Mouse (Mus musculus) megakaryocyte progenitor cell, adult 5-6 weeks (primary cell): ENCODE data around the gene Klhl2. TPM values are rescaled to one million over a fixed set of nuclear protein-coding genes. Genes with fewer than 3 reads are reported as not detected.

ENCODE experiments used
- ATAC-seq: replicated peaks from 2 replicates; pipeline ENCODE4 v1.8.0; 2016; ENCODE audit warnings: mild to moderate bottlenecking, moderate TSS enrichment, inconsistent platforms; ENCODE audit not compliant: poor library complexity
- total RNA-seq, 2 experiments: library from RNA; stranded (forward) in 1 of 2; stranded (reverse) in 1 of 2; fragments of 157-497, 149-512 nt in 1 of 2; fragments of 200-1000 nt in 1 of 2; gene quantifications; 2 replicates each; pipeline versions ENCODE4 v1.2.3 to v1.2.4; 2015 to 2017

The Klhl2 gene
- total RNA-seq (2015) (10.3 and 13.7 TPM in 2 replicates), total RNA-seq (2017) (13.5 and 13.9 TPM in 2 replicates)

DNA sequence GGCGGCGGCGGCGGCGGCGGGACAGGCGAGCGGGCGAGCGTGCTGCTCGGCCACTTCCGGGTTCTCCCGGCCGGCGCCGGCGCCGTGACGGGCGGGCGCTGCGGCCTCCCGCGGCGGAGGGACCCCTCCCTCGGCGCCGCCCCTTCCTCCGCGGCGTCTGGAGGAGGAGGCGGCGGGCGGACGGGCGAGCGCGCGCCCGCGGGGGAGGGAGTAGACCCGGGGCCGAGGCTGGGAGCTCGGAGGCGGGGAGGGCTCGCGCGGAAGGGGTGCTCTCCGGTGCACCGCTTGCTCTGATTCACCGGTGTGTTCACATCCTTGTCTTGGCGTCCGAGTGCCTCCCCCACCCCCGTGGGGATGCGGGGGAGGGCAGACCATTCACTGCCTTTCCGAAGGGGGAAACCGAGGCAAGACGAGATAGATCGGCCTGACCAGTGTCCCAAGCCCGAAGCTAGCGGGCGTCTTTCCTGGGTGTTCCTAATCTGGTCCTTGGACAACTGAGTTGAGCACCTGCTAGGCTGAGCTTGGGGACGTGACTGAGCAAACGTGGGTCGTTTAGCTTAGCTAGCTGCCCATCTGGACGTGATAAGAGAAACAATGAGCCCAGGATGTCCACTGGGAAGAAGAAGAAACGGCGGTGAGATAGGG lies at the start of gene Klhl2:
Klhl2 (minus strand) TSS at position 121 of the 645 bp plus-strand sequence.
- ATAC-seq, result peak; percentile 80

DNA sequence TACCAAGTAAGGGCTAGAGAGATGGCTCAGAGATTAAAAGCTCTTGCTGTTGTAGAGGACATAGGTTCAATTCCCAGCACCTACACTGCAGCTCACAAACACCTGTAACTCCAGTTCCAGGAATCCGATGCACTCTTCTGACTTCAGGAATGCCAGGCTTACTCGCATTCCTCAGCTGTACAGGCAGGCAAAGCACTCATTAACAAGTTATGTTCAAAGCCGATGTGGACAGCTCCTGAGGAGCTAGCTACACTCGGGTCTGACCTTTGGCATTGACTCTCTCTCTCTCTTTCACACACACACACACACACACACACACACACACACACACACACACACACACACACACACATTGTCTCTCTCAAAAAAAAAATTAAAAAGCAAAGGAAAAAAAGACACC lies 48.9 kb upstream of the Klhl2 start:
- no peak for ATAC-seq

DNA sequence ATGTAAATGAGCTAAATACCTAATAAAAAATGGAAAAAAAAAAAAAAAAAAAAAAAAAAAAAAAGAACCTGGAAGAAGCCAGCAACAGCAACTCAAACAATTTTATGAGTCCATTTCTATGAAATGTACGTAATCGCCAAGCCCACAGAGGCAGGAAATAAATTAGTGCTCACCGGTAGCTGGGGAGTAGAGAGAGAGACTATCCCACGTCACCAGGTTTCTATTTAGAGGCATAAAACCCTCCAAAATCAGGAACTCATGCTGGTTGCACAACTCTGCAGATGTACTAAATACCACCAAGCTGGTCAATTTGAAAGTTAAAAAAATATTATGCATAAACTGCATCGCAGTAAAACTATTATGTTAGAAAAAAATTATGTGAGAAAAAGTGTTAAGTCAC lies 46.9 kb upstream of the Klhl2 start:
- ATAC-seq, result peak; percentile 100

DNA sequence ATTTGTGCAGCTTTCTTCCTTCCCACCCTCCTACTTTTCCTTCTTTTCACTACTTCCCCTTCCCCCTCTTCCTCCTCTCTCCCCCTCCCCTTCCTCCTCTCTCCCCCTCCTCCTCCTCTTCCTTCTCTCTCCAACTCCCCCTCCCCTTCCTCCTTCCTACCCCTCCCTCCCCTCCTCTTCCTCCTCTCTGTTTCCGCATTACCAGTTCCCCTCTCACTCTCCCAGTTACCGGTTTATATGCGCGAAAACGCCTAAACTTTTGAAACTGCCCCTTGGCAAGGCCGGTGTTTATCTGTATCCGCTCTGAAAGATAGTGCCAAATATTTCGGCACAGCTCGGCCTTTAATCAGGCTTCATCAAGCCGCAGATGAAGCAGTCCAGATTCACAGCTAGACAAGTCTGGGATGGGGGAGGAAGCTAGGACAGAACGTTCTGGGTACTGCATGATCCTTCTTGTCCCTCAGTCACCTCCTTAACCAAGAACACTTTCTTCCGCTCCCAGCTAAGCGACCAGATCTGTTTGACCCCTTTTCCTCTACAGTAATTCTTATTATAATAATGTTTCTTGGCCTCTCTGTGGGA lies 30.9 kb upstream of the Klhl2 start:
- ATAC-seq, result peak; percentile 58

DNA sequence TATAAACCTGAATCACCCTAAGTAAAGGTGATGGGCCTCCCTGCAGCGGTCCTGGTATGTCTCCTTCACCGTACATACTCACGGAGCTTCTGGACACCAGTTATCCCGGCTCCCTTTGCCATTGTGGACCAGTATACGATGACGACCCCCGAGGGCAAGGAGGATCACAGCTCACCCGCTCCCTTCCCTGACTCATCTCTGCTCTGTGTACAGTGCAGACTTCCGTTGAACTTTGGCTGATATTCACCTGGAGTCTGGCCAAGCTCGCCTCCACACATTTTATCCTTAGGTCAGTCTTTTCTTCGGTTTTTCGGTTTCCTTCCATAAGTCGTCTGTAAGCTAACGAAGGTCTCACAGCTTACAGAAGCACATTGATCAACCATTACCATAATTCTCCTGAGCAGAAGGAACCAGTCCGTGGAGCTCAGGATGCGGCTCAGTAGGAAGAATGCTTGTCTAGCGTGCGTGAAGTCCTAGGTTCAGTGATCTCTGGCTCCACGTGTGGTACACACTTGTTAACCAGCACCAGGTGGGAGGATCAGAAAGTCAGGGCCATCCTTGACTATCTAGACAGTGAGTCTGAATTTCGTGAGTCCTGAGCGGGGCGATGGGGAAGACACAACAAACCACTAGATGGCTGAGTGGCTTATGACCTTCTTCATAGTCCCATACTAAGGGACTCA lies 28.0 kb upstream of the Klhl2 start:
- no peak for ATAC-seq

DNA sequence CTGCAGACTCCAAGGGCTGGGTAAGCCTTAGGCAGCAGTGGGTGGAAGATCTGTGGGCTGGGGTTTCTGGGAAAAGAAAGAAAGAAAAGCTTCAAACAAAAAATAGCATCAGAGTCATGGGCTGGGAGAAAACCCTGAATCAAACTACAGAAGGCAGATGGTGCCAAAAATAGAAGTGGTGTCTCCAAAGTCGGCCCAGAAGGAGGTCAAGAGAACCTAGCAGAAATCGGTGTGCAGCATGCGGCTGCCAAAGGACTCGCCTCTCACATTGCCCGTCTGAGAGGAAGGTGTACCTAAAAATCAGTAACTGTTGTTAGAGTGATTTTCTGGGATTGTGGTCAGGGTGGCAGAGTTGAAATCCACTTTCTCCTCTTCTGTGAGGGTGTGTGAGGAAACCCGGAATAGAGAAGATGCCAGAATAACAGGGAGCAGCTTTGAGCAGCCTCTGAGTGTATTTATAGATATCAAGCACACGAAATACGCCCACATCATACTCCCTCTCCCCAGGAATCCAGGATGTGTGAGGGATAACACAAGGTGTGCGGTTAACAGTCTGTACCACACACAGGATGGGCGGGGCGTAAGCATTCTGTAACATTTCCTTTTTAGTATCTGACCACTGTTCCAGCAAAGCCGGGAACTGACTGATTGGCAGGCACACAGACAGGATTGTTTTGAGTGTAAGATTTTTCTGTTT lies 21.8 kb upstream of the Klhl2 start:
- peak; percentile 97 for ATAC-seq

DNA sequence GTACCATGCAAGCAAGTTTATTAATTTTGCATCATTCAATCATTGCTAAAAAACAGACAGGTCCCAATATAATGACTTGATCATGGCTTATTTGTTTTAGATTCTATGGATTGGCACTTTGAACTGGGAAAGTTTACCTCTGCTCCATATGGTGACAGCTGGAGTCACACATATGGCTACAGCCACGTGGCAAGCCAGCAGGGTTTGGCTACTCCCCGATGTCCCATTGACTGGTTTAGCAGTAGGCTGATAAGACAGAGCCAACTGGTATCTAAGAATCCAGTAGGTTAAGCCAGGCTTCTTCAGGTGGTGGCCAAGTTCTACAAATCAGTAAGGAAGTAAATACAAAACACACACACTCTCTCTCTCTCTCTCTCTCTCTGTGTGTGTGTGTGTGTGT lies 20.4 kb upstream of the Klhl2 start:
- no peak for ATAC-seq

DNA sequence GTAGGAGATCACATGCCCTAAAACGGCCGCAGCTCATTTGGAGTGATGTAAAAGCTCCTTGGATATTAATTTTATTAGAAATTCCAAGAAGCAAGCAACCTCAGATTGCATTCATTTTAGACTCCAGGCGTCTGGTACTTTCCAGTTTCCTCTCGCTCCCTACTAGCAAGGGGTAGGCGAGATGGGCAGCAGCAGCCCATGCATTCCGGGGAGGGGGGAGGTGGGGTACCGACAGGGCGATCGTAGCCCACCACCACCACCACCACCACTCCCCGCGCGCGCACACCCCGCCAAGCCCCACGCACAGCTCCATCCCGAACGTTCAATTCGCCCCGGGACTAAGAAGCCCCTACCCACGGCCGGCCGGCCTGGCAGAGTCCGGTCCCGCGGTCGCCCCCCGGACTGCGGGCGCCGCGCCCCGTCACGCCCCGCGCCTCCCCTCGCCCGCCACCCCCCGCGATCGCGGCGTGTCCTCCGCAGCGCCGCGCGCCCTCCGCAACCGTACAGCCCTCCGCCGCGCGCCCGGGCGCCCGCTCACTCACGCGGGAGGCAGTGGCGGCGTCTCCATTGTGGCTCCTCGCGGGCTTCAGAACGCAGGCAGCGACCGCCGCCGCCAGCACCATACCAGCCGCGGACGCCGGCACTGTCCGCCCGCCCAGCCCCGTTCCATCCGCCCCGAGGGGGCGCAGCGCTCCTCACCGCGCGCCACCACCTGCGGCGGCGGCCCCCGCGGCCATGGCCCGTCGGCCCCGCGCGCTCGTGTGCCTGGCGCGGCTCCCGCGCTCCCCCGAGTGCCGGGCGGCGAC lies 523 bp downstream of the Klhl2 start:
- ATAC-seq, result peak; percentile 38

DNA sequence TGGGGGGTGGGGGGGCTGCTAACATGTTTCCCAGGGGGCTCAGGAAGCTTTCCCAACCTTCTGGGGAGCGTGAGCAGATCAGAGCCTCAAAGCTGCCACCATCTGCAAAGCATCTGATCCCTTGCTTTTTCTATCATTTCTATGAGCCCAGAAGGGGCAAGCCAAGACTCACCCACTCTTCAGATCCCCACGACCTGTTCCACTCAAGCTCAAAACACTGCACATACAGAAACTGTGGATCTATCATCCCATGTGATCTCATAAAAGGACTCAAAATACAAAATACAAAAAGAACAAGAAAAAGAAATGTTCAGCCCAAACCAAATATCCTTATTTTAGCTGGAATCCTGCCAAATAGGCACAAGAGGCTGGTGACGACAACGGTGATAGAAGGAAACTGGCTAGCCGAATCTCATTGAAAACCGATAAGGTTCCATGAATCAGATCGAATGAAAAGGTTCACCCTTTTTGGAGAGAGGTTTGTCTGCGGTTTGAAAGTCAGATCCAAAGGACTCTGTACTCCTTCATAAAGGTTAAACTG lies 1.5 kb downstream of the Klhl2 start:
- ATAC-seq, result no peak

DNA sequence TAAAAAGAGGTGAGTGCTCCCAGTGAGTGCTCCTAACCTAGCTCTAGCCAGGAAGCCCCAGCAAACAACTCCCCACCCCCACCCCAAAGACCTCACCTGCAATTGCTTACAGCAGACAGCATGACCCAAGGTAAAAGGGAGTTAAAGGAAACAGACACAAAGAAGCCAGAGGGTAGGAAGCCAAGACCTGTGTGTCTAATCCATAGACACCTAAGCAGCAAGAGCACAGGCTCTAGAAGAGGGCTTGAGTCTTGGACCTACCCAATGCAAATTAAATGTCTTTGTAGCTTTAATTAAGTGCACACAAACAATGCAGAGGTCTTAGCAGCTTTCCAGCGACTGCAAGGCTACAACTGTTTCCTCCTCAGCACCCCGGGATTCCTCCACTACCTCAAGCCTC lies 2.2 kb downstream of the Klhl2 start:
- ATAC-seq, result no peak

DNA sequence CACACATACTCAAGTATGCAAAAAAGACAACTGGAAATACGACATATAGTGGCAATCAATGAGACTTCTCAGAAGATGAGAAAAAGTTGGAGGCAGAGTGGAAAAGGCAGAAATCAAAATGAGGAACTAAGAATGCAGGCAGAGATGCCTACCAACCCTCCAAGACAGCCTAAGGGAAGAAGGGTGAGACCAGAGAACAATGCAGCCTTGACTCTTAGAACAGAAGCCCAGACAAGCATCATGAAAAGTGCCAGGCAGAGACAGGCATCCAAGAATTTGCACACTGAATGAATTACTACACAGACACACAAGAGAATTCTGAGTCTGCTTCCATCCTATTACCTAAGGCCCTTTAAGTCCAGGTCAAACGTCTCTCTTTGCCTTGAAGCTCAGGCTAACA lies 2.6 kb downstream of the Klhl2 start:
- ATAC-seq, result peak; percentile 42

DNA sequence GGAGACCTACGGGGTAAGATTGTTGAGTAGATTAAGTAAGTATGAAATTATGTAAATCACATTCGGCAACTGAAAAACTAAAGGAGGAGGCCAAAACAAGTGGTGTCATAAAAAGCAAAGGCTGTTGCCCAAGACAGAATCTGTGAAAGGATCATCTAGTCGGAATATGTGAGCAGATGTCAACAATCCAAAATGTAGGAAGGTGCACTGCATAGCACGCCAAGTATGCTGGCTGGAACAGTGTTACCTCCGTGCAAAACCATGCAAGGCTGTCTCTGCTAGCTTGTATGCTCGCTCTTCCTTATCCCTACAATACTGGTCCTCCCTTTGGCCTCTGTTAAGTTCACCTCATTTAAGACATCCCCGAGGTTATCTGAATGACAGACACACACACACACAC lies 4.5 kb downstream of the Klhl2 start:
- ATAC-seq, result no peak

DNA sequence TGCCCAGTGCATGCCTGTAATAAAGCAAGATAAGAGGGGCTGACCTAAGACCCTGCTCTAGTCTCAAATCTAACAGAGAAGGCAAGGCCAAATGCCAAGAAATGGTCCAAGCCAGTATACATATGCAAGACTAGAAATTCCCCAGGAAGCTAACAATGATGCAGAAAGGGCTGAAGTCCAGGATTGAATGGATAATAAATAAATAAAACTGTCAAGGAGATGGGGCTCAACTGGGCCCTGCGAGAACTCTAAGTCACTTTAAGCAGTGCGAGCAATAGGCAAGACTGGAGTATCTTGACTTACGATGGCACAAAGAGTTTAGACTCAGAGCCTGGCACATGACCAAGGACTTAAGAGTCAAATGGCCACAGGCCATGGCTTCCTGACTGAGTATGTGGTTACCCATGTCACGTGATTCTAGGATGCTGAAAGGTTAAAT lies 5.8 kb downstream of the Klhl2 start:
- ATAC-seq, result no peak

DNA sequence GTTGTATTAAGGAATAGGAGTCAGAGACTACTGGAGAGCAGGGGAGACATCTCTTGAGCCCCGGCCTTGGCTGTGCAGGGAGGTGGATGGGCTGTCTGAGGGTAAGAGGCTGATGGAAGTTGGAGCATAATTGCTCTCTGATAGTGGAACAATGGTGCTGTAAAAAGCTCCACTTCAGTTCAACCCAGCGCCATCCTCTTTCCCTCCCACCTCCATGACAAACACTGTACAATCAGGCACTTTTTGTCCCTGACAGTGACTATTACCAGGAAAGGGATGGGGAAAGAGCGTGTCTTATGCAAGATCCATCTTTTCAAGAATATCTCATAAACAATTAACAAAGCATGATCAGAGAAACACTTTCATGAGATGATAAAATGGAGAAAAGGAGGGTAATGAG lies 6.6 kb downstream of the Klhl2 start:
- no peak for ATAC-seq

DNA sequence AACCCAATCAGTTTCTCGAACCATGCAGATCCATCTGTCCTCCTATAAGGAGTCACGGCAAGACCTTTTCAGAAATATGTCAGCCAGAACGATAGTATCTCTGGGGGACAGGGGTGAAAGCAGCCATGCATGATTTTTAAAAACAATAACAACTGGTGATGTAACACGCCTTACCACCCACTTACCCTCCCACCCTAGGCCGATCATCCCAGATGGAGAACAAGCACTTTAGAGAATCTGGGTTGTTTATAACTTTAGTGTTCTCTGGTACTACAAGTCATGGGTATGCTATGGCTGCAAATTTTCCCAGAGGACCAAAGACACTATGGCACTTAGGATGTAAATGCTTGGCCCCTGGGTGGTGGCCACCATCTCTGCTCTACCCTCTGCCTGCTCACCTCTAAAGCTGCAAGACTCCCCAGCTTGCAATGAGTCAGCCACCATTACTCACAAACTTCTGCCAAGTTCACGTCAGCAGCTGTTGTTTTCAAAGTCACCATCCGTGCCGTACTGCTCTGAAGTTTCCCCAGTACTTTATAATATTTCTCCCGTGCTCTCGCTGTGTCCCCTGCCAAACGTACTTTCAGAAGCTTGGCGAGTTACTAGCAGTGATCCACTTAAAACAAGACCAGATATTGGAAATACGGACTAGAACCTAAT lies 7.9 kb downstream of the Klhl2 start:
- no peak for ATAC-seq

DNA sequence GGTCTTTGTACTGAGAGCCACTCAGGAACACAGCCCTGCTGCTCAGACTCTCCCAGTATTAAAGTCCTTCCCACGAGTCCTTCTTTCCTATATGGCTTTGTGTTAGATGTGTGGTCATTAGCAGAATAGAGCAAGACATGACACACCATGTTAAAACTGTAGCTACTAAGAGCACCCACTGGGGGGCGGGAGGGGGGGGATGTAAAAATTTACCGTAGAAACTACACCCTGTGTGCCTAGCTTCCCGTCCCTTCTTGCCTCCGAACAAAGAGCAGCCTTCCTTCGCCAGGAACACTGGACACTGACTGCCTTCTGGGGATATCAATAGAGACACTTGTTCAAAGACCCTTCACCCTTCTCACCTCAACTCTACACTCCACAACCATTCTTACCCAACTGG lies 10.2 kb downstream of the Klhl2 start:
- 0 out of 2 replicates have a peak, but pooled peaks have one; percentile 34 for ATAC-seq

DNA sequence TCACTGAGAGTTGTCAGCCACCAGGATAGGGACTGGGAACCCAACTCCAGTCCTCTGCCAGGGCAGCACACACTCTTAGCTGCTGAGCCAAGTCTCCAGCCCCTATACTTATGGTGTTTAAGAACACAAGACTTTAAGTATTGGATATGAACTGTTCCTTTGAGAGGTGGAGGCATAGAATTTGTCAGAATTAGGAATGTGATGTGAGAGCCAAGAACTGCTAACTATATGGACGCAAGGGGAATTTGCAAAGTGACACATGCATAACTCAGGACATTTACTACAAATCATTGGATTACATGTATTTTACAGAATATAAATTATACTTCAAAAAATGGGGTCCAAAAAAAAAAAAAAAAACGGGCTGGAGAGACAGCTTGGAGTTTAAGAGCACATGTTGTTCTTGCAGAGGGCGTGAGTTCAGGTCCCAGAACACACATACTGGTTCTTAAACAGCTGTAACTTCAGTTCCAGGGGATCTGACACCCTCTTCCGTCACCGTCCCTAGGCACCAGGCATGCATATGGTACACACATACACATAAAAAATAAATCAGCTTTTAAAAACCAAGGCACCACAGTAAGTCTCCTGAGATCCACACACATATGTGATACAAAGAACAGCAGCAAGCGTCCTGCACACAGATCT lies 14.2 kb downstream of the Klhl2 start:
- no peak for ATAC-seq

DNA sequence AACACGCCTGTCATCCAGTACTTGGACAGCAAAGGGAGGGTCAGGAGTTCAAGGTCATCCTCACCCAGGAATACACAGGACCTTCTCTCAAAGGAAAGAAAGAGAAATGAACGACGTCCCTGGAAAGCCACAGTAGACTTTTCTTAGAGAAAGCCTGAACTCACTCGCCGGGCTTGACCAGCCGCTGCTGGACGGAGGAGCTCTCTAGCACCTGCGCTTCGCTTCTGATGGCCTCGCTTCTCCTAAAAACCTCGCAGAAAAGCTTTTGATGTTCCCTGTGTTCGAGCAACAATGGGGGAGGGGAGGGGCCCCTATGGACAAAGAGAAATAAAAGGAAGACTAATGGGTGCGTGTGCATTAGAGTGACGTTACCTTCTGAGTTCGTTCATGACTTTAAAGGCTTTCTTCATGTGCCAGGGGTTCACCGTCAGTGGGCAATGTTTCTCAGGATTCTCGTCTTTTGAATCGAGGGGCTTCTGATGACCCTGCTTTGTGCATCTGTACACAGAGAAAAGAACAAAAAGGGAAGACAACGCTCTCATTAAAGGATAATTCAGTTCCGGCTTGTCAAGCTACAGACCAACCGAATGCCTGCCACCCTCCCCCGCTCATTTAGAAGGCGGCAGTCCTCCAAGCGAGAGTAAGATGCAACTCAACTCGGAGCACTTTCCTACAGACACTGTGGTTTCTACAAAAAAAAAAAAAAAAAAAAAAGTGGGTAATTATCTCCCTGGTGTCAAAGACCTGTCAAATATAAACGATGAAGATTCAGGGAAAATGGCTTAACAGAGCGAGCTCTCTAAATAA lies 15.5 kb downstream of the Klhl2 start:
- no peak for ATAC-seq
